Mouse (Mus musculus): Measurements from ENCODE around the gene Sox5. TPM values are rescaled to one million over a fixed set of nuclear protein-coding genes. Genes with fewer than 3 reads are reported as not detected.

Gene Sox5
- polyA plus RNA-seq, 1 experiment from 2014 or later, result 29.7 TPM

GRCm38 (mm10) chr6:144076376-144076775 lies 705.4 kb downstream of the Sox5 start:
- WGBS, result 94% methylated on average over 4 of the region's 4 CpGs
- H3K4me2 ChIP-seq (ENCODE audit: low read length), result no peak overlapping the region

GRCm38 (mm10) chr6:144075327-144075941 lies 706.3 kb downstream of the Sox5 start:
- Histone ChIP-seq H3K4me2 (ENCODE audit: low read length) (no peak overlapping the region), H3K4me1 (ENCODE audit: control insufficient read depth, insufficient read depth, low read length) (no peaks in the 10 kb centered on the region), H3K27ac (replicated peaks; ENCODE audit: low read depth, low read length) (no peak overlapping the region), H3K4me3 (replicated peaks; ENCODE audit: low read depth, low read length) (no peak overlapping the region), H3K36me3 (ENCODE audit: control insufficient read depth, insufficient read depth, low read length) (no peaks in the 10 kb centered on the region), H3K9me3 (ENCODE audit: control insufficient read depth, low read length) (no peaks in the 10 kb centered on the region), H3K9ac (replicated peaks; ENCODE audit: low read length) (no peak overlapping the region), H3K27me3 (ENCODE audit: control insufficient read depth, insufficient read depth, low read length) (no peaks in the 10 kb centered on the region)
- WGBS, result 92% methylated on average over 12 of the region's 12 CpGs
- DNase-seq (no peak), ATAC-seq (ENCODE audit: low FRiP score, low TSS enrichment) (no peak)

More at GRCm38 (mm10) chr6:144076376-144076775, 705.4 kb downstream of the Sox5 start:
- Histone ChIP-seq H3K4me1 (ENCODE audit: control insufficient read depth, insufficient read depth, low read length) (no peaks in the 10 kb centered on the region), H3K27me3 (ENCODE audit: control insufficient read depth, insufficient read depth, low read length) (no peaks in the 10 kb centered on the region), H3K9me3 (ENCODE audit: control insufficient read depth, low read length) (no peaks in the 10 kb centered on the region), H3K4me3 (replicated peaks; ENCODE audit: low read depth, low read length) (no peak overlapping the region), H3K9ac (replicated peaks; ENCODE audit: low read length) (no peak overlapping the region), H3K36me3 (ENCODE audit: control insufficient read depth, insufficient read depth, low read length) (no peaks in the 10 kb centered on the region), H3K27ac (replicated peaks; ENCODE audit: low read depth, low read length) (no peak overlapping the region)
- DNase-seq (no peak), ATAC-seq (ENCODE audit: low FRiP score, low TSS enrichment) (no peak)

GRCm38 (mm10) chr6:144074826-144075225 lies 707.0 kb downstream of the Sox5 start:
- no peaks in the 10 kb centered on the region for H3K36me3 ChIP-seq (ENCODE audit: control insufficient read depth, insufficient read depth, low read length)
- H3K9me3 ChIP-seq (ENCODE audit: control insufficient read depth, low read length), result no peaks in the 10 kb centered on the region
- H3K4me2 ChIP-seq (ENCODE audit: low read length), result no peak overlapping the region
- no peak overlapping the region for H3K4me3 ChIP-seq (replicated peaks; ENCODE audit: low read depth, low read length)
- no peak overlapping the region for H3K27ac ChIP-seq (replicated peaks; ENCODE audit: low read depth, low read length)
- no peak for DNase-seq
- no peaks in the 10 kb centered on the region for H3K4me1 ChIP-seq (ENCODE audit: control insufficient read depth, insufficient read depth, low read length)
- H3K9ac ChIP-seq (replicated peaks; ENCODE audit: low read length), result no peak overlapping the region
- H3K27me3 ChIP-seq (ENCODE audit: control insufficient read depth, insufficient read depth, low read length), result no peaks in the 10 kb centered on the region
- 76% methylated on average over 9 of the region's 9 CpGs for WGBS
- no peak for ATAC-seq (ENCODE audit: low FRiP score, low TSS enrichment)

- no peaks in the 10 kb centered on the region for H3K27me3 ChIP-seq (ENCODE audit: control insufficient read depth, insufficient read depth, low read length)
- 95% methylated on average over 5 of the region's 5 CpGs for WGBS
- H3K4me3 ChIP-seq (replicated peaks; ENCODE audit: low read depth, low read length), result no peak overlapping the region
- H3K9me3 ChIP-seq (ENCODE audit: control insufficient read depth, low read length), result no peaks in the 10 kb centered on the region
- DNase-seq (no peak), ATAC-seq (ENCODE audit: low FRiP score, low TSS enrichment) (no peak)
- H3K27ac ChIP-seq (replicated peaks; ENCODE audit: low read depth, low read length), result no peak overlapping the region
- H3K36me3 ChIP-seq (ENCODE audit: control insufficient read depth, insufficient read depth, low read length), result no peaks in the 10 kb centered on the region
- H3K9ac ChIP-seq (replicated peaks; ENCODE audit: low read length), result no peak overlapping the region
- no peaks in the 10 kb centered on the region for H3K4me1 ChIP-seq (ENCODE audit: control insufficient read depth, insufficient read depth, low read length)
- H3K4me2 ChIP-seq (ENCODE audit: low read length), result no peak overlapping the region
Observed at GRCm38 (mm10) chr6:144070461-144070860, 711.3 kb downstream of the Sox5 start.

- DNase-seq, result no peak
- Histone ChIP-seq H3K36me3 (ENCODE audit: control insufficient read depth, insufficient read depth, low read length) (no peaks in the 10 kb centered on the region), H3K27me3 (ENCODE audit: control insufficient read depth, insufficient read depth, low read length) (no peaks in the 10 kb centered on the region), H3K9me3 (ENCODE audit: control insufficient read depth, low read length) (no peaks in the 10 kb centered on the region), H3K4me1 (ENCODE audit: control insufficient read depth, insufficient read depth, low read length) (no peaks in the 10 kb centered on the region), H3K9ac (replicated peaks; ENCODE audit: low read length) (no peak overlapping the region), H3K4me3 (replicated peaks; ENCODE audit: low read depth, low read length) (no peak overlapping the region), H3K4me2 (ENCODE audit: low read length) (no peak overlapping the region), H3K27ac (replicated peaks; ENCODE audit: low read depth, low read length) (no peak overlapping the region)
- no peak for ATAC-seq (ENCODE audit: low FRiP score, low TSS enrichment)
- 86% methylated on average over 7 of the region's 7 CpGs for WGBS
Observed at GRCm38 (mm10) chr6:144067491-144067890, 714.3 kb downstream of the Sox5 start.

- H3K4me1 ChIP-seq (ENCODE audit: control insufficient read depth, insufficient read depth, low read length), result no peaks in the 10 kb centered on the region
- H3K4me2 ChIP-seq (ENCODE audit: low read length), result no peak overlapping the region
- no peaks in the 10 kb centered on the region for H3K27me3 ChIP-seq (ENCODE audit: control insufficient read depth, insufficient read depth, low read length)
- ATAC-seq (ENCODE audit: low FRiP score, low TSS enrichment) (no peak), DNase-seq (no peak)
- no peak overlapping the region for H3K9ac ChIP-seq (replicated peaks; ENCODE audit: low read length)
- H3K36me3 ChIP-seq (ENCODE audit: control insufficient read depth, insufficient read depth, low read length), result no peaks in the 10 kb centered on the region
- H3K27ac ChIP-seq (replicated peaks; ENCODE audit: low read depth, low read length), result no peak overlapping the region
- H3K4me3 ChIP-seq (replicated peaks; ENCODE audit: low read depth, low read length), result no peak overlapping the region
- H3K9me3 ChIP-seq (ENCODE audit: control insufficient read depth, low read length), result no peaks in the 10 kb centered on the region
- WGBS, result 92% methylated on average over 8 of the region's 8 CpGs
Observed at GRCm38 (mm10) chr6:144062428-144062827, 719.3 kb downstream of the Sox5 start.

- H3K4me3 ChIP-seq (replicated peaks; ENCODE audit: low read depth, low read length), result no peak overlapping the region
- H3K27ac ChIP-seq (replicated peaks; ENCODE audit: low read depth, low read length), result no peak overlapping the region
- no peaks in the 10 kb centered on the region for H3K27me3 ChIP-seq (ENCODE audit: control insufficient read depth, insufficient read depth, low read length)
- H3K9ac ChIP-seq (replicated peaks; ENCODE audit: low read length), result no peak overlapping the region
- H3K9me3 ChIP-seq (ENCODE audit: control insufficient read depth, low read length), result no peaks in the 10 kb centered on the region
- no peak for ATAC-seq (ENCODE audit: low FRiP score, low TSS enrichment)
- DNase-seq, result no peak
- H3K4me1 ChIP-seq (ENCODE audit: control insufficient read depth, insufficient read depth, low read length), result no peaks in the 10 kb centered on the region
- H3K4me2 ChIP-seq (ENCODE audit: low read length), result no peak overlapping the region
- 96% methylated on average over 8 of the region's 8 CpGs for WGBS
- no peaks in the 10 kb centered on the region for H3K36me3 ChIP-seq (ENCODE audit: control insufficient read depth, insufficient read depth, low read length)
Observed at GRCm38 (mm10) chr6:144061814-144062213, 720.0 kb downstream of the Sox5 start.

GRCm38 (mm10) chr6:144057098-144057632 lies 724.6 kb downstream of the Sox5 start:
- Histone ChIP-seq H3K9me3 (ENCODE audit: control insufficient read depth, low read length) (no peaks in the 10 kb centered on the region), H3K4me2 (ENCODE audit: low read length) (no peak overlapping the region), H3K9ac (replicated peaks; ENCODE audit: low read length) (no peak overlapping the region), H3K4me3 (replicated peaks; ENCODE audit: low read depth, low read length) (no peak overlapping the region), H3K27me3 (ENCODE audit: control insufficient read depth, insufficient read depth, low read length) (no peaks in the 10 kb centered on the region), H3K27ac (replicated peaks; ENCODE audit: low read depth, low read length) (peak overlapping the region; percentile 43), H3K4me1 (ENCODE audit: control insufficient read depth, insufficient read depth, low read length) (no peaks in the 10 kb centered on the region), H3K36me3 (ENCODE audit: control insufficient read depth, insufficient read depth, low read length) (no peaks in the 10 kb centered on the region)
- DNase-seq, result no peak
- WGBS, result 84% methylated on average over 14 of the region's 14 CpGs
- peak; percentile 8; the same call in 1 of the 2 replicates for ATAC-seq (ENCODE audit: low FRiP score, low TSS enrichment)

All from midbrain, embryonic 14.5 days (tissue).